Comparison of ENCODE assay signal across 8 mouse cellular contexts in genomic region chr1:97660687-97661405, GRCm38 (mm10). TPM values are rescaled to one million over a fixed set of nuclear protein-coding genes. Genes with fewer than 3 reads are reported as not detected.
A peak's percentile ranks its signal among the peaks of the same experiment; 100 is the strongest.
DNase-seq lines count a peak whose midpoint lies in the region; ATAC-seq and TF ChIP-seq lines count a peak whose summit lies in the region.

No protein-coding gene starts in this region.

- H3K27me3 ChIP-seq in CH12.LX (replicated peaks) = no peaks in the 10 kb centered on the region
- peaks cover 14% of the 10 kb centered on the region for H3K27me3 ChIP-seq in forebrain, embryonic 10.5 days (ENCODE audit: poor library complexity, severe bottlenecking)
- no peaks in the 10 kb centered on the region for H3K27me3 ChIP-seq in heart, embryonic 15.5 days
- no peaks in the 10 kb centered on the region for H3K27me3 ChIP-seq in liver, postnatal 0 days (ENCODE audit: insufficient read depth, low read length)
- H3K27me3 ChIP-seq in neural tube, embryonic 15.5 days (replicated peaks) = no peaks in the 10 kb centered on the region

- peaks cover 0 to 3% of the 10 kb centered on the region in 2 experiments for H3K36me3 ChIP-seq in CH12.LX (replicated peaks in 1 of 2; ENCODE audit: control insufficient read depth in 1 of 2, insufficient read depth in 1 of 2, low read length in 1 of 2)
- no peaks in the 10 kb centered on the region for H3K36me3 ChIP-seq in forebrain, embryonic 10.5 days (replicated peaks)
- H3K36me3 ChIP-seq in heart, embryonic 15.5 days = no peaks in the 10 kb centered on the region
- H3K36me3 ChIP-seq in liver, postnatal 0 days (replicated peaks; ENCODE audit: insufficient read depth, low read length) = no peaks in the 10 kb centered on the region
- H3K36me3 ChIP-seq in neural tube, embryonic 15.5 days = no peaks in the 10 kb centered on the region

- peaks cover 9 to 39% of the 10 kb centered on the region in 2 experiments for H3K4me1 ChIP-seq in CH12.LX (ENCODE audit: control insufficient read depth in 1 of 2, insufficient read depth in 2 of 2)
- no peaks in the 10 kb centered on the region; the same call in 1 of the 2 replicates for H3K4me1 ChIP-seq in brown adipose tissue, adult 24 weeks (ENCODE audit: control insufficient read depth, insufficient read depth, insufficient read length, low read length)
- H3K4me1 ChIP-seq in forebrain, embryonic 10.5 days = peaks cover 49% of the 10 kb centered on the region
- H3K4me1 ChIP-seq in heart, embryonic 15.5 days (replicated peaks) = peaks cover 25% of the 10 kb centered on the region
- peaks cover 29% of the 10 kb centered on the region for H3K4me1 ChIP-seq in liver, postnatal 0 days (ENCODE audit: insufficient read depth)
- peaks cover 41% of the 10 kb centered on the region for H3K4me1 ChIP-seq in neural tube, embryonic 15.5 days

- dilution Hi-C loops in CH12.LX (cut with MboI; ENCODE audit: extremely low pct_ligation_motif_present, extremely low pct_unique_long_range_greater_than_20kb, low sequenced_read_pairs) = no loop called here

- H3K79me2 ChIP-seq in CH12.LX (replicated peaks; ENCODE audit: control insufficient read depth, extremely low read depth, insufficient read depth, poor library complexity, severe bottlenecking) = peaks cover 22% of the 10 kb centered on the region

- peak in 1 of 2 experiments; percentile 23; a peak in 1 of 4 replicates for TF ChIP-seq CTCF in CH12.LX (conservative IDR thresholded peaks at IDR 0.05 in 1 of 2, IDR thresholded peaks at IDR 0.05 in 1 of 2; ENCODE audit: low read depth in 2 of 2, low read length in 2 of 2)
- peak; percentile 42 for TF ChIP-seq CTCF in liver, postnatal 0 days (IDR thresholded peaks at IDR 0.05; ENCODE audit: low read depth)

- TF ChIP-seq RAD21 in CH12.LX (IDR thresholded peaks at IDR 0.05; ENCODE audit: low read depth, low read length) = no peak

- ATAC-seq in heart, embryonic 15.5 days (replicated peaks; ENCODE audit: insufficient number of reproducible peaks, insufficient read depth, low FRiP score, low read depth) = peak; percentile 56
- ATAC-seq in liver, postnatal 0 days = peak; percentile 83
- peak; percentile 15 for ATAC-seq in neural tube, embryonic 15.5 days (ENCODE audit: low FRiP score)

- H3K9me3 ChIP-seq in CH12.LX (replicated peaks; ENCODE audit: low read length) = no peaks in the 10 kb centered on the region
- no peaks in the 10 kb centered on the region for H3K9me3 ChIP-seq in forebrain, embryonic 10.5 days
- no peaks in the 10 kb centered on the region for H3K9me3 ChIP-seq in heart, embryonic 15.5 days (replicated peaks)
- H3K9me3 ChIP-seq in liver, postnatal 0 days (ENCODE audit: low read length) = no peaks in the 10 kb centered on the region
- H3K9me3 ChIP-seq in neural tube, embryonic 15.5 days (replicated peaks) = no peaks in the 10 kb centered on the region

- peak overlapping the region; percentile 58 for H3K27ac ChIP-seq in CH12.LX (ENCODE audit: insufficient read depth, low read depth)
- H3K27ac ChIP-seq in brown adipose tissue, adult 24 weeks (replicated peaks; ENCODE audit: low read depth, low read length) = peak overlapping the region; percentile 25; the same call in 1 of the 2 replicates
- peak overlapping the region; percentile 95 for H3K27ac ChIP-seq in forebrain, embryonic 10.5 days
- H3K27ac ChIP-seq in heart, embryonic 15.5 days = peak overlapping the region; percentile 90
- H3K27ac ChIP-seq in liver, postnatal 0 days (ENCODE audit: low read depth) = peak overlapping the region; percentile 97
- H3K27ac ChIP-seq in neural tube, embryonic 15.5 days (replicated peaks) = peak overlapping the region; percentile 99

- H3K4me2 ChIP-seq in CH12.LX (ENCODE audit: insufficient read depth, low read depth, poor library complexity, severe bottlenecking) = peak overlapping the region; percentile 95
- peak overlapping the region; percentile 89 for H3K4me2 ChIP-seq in heart, embryonic 15.5 days
- H3K4me2 ChIP-seq in liver, postnatal 0 days (ENCODE audit: low read depth, low read length) = peak overlapping the region; percentile 89
- H3K4me2 ChIP-seq in neural tube, embryonic 15.5 days = peak overlapping the region; percentile 71

- 0% methylated on average over 87 of the region's 93 CpGs for WGBS in forebrain, embryonic 10.5 days
- under 1% methylated on average over 93 of the region's 93 CpGs for WGBS in heart, embryonic 15.5 days
- WGBS in liver, postnatal 0 days (ENCODE audit: insufficient replicate concordance) = under 1% methylated on average over 51 of the region's 93 CpGs
- under 1% methylated on average over 89 of the region's 93 CpGs for WGBS in neural tube, embryonic 15.5 days

- in situ Hi-C loops in CH12.LX (cut with MboI; ENCODE audit: low pct_ligation_motif_present, low pct_unique_long_range_greater_than_20kb, low sequenced_read_pairs) = no loop called here

- H3K9ac ChIP-seq in CH12.LX (ENCODE audit: insufficient read depth, low read depth) = peak overlapping the region; percentile 49
- peak overlapping the region; percentile 84 for H3K9ac ChIP-seq in heart, embryonic 15.5 days
- peak overlapping the region; percentile 91 for H3K9ac ChIP-seq in liver, postnatal 0 days (replicated peaks)
- peak overlapping the region; percentile 96 for H3K9ac ChIP-seq in neural tube, embryonic 15.5 days (replicated peaks)

- peak overlapping the region; percentile 53 to 80 (median 74) for H3K4me3 ChIP-seq in CH12.LX (replicated peaks in 1 of 3; ENCODE audit: low read depth in 2 of 3, low read length in 2 of 3, poor library complexity in 1 of 3)
- peak overlapping the region; percentile 99 for H3K4me3 ChIP-seq in brown adipose tissue, adult 24 weeks (ENCODE audit: insufficient read depth, low read depth, low read length)
- H3K4me3 ChIP-seq in forebrain, embryonic 10.5 days = peak overlapping the region; percentile 89
- peak overlapping the region; percentile 96 for H3K4me3 ChIP-seq in heart, embryonic 15.5 days
- H3K4me3 ChIP-seq in liver, postnatal 0 days (ENCODE audit: low read depth, low read length) = peak overlapping the region; percentile 96
- H3K4me3 ChIP-seq in neural tube, embryonic 15.5 days (replicated peaks) = peak overlapping the region; percentile 91

- TF ChIP-seq POLR2A in CH12.LX (IDR thresholded peaks at IDR 0.05; ENCODE audit: low read depth, low read length) = no peak; the same call in 1 of the 2 replicates

- no peak for TF ChIP-seq EP300 in CH12.LX (IDR thresholded peaks at IDR 0.05; ENCODE audit: low read length)
- peak; percentile 73; the same call in 1 of the 2 replicates for TF ChIP-seq EP300 in liver, postnatal 0 days (IDR thresholded peaks at IDR 0.05; ENCODE audit: low read depth)

- peak; percentile 58 for DNase-seq in CH12.LX (ENCODE audit: extremely low read depth)
- peak; percentile 67 for DNase-seq in forebrain, embryonic 10.5 days (ENCODE audit: extremely low spot score, low spot score)
- DNase-seq in kidney, postnatal 25 days = peak; percentile 77 to 86
- DNase-seq in liver, postnatal 0 days = peak; percentile 91
- DNase-seq in testis, postnatal 14 days (ENCODE audit: low spot score) = peak; percentile 52

TF ChIP-seq in CH12.LX, 34 proteins besides CTCF, POLR2A, EP300 and RAD21:
- TF ChIP-seq E2F4 (IDR thresholded peaks at IDR 0.05; ENCODE audit: insufficient replicate concordance, low read depth, low read length) = no peak
- no peak; the same call in 1 of the 2 replicates for TF ChIP-seq MAX (IDR thresholded peaks at IDR 0.05; ENCODE audit: low read length)
- TF ChIP-seq TCF12 (IDR thresholded peaks at IDR 0.05; ENCODE audit: low read depth, low read length) = peak; percentile 24; the same call in 1 of the 2 replicates
- TF ChIP-seq RCOR1 (conservative IDR thresholded peaks at IDR 0.05; ENCODE audit: low read depth, low read length) = no peak
- TF ChIP-seq CHD1 (IDR thresholded peaks at IDR 0.05; ENCODE audit: low read depth, low read length) = no peak
- no peak for TF ChIP-seq USF2 (conservative IDR thresholded peaks at IDR 0.05; ENCODE audit: low read depth, low read length)
- peak; percentile 86; the same call in 1 of the 2 replicates for TF ChIP-seq UBTF (IDR thresholded peaks at IDR 0.05; ENCODE audit: low read depth, low read length)
- TF ChIP-seq ELF1 (IDR thresholded peaks at IDR 0.05; ENCODE audit: low read depth, low read length) = 0 out of 2 replicates have a peak, but pooled peaks have one; percentile 2
- TF ChIP-seq JUN (IDR thresholded peaks at IDR 0.05; ENCODE audit: insufficient read depth, low read depth, low read length) = no peak
- no peak for TF ChIP-seq IRF4 (IDR thresholded peaks at IDR 0.05; ENCODE audit: low read depth, low read length)
- no peak for TF ChIP-seq POLR2AphosphoS2 (IDR thresholded peaks at IDR 0.05; ENCODE audit: low read depth, low read length)
- 0 out of 2 replicates have a peak, but pooled peaks have one; percentile 59 for TF ChIP-seq SIN3A (IDR thresholded peaks at IDR 0.05; ENCODE audit: low read length)
- TF ChIP-seq MXI1 (IDR thresholded peaks at IDR 0.05; ENCODE audit: low read depth, low read length) = no peak
- no peak for TF ChIP-seq HCFC1 (IDR thresholded peaks at IDR 0.05; ENCODE audit: low read depth, low read length)

RNA-seq across cellular contexts. Expression of gene D1Ertd622e, which starts 1.0 kb away (rescaled TPM):
- total RNA-seq in CH12.LX (2012; rRNA removed) (9.0 and 10.2 TPM in 2 replicates), CH12.LX (2014; rRNA removed) (22.1 and 25.2 TPM in 2 replicates)
- 25.0 and 27.3 TPM in 2 replicates for polyA plus RNA-seq in CH12.LX (2012; ENCODE audit: insufficient read length, low read depth)
- polyA plus RNA-seq in brown adipose tissue, adult 24 weeks (2012; ENCODE audit: insufficient read depth, insufficient read length, missing spikeins) = 4.3 and 4.9 TPM in 2 replicates
- 28.3 and 28.7 TPM in 2 replicates for polyA plus RNA-seq in forebrain, embryonic 10.5 days (2016; fragmentation: Nextera tagmentation; extraction: Ambion mirVana)
- 8.6 and 11.0 TPM in 2 replicates for polyA plus RNA-seq in heart, embryonic 15.5 days (2015; fragmentation: Nextera tagmentation; extraction: Ambion mirVana)
- polyA plus RNA-seq in liver, postnatal 0 days (2015; fragmentation: Nextera tagmentation; extraction: Ambion mirVana) = 21.2 and 23.8 TPM in 2 replicates
- 53.4 and 63.0 TPM in 2 replicates for polyA plus RNA-seq in neural tube, embryonic 15.5 days (2015; fragmentation: Nextera tagmentation; extraction: Ambion mirVana)

Comparison
In these comparisons a context has a peak if more than half of its experiments do, and no peak if none do; other contexts are left out.
1. Peak in every context shown above with its lines: DNase-seq, ATAC-seq, H3K4me3 ChIP-seq and H3K27ac ChIP-seq.
2. H3K27ac ChIP-seq: peak in every context shown above with its lines; median percentile 99 in neural tube, embryonic 15.5 days; 97 in liver, postnatal 0 days; 95 in forebrain, embryonic 10.5 days; 90 in heart, embryonic 15.5 days; 58 in CH12.LX; 25 in brown adipose tissue, adult 24 weeks.
3. ATAC-seq: peak in every context shown above with its lines; median percentile 83 in liver, postnatal 0 days; 56 in heart, embryonic 15.5 days; 15 in neural tube, embryonic 15.5 days.